Mouse (Mus musculus) small intestine, adult 2 months (tissue): ENCODE measurements at regions not wholly inside any gene's neighbourhood (a gene's known extent, or its start where the extent isn't known, plus 50 kb on each side); places are given as distances from the start of the nearest gene placed in this dataset.

ENCODE experiments used
- CTCF ChIP-seq: fragments of 200-500 bp; IDR thresholded peaks from 2 replicates; pipeline ENCODE4 v1.5.1; 2012; ENCODE audit warnings: low read depth, mild to moderate bottlenecking, control low read depth, inconsistent platforms, low read length, moderate library complexity, mixed read lengths; ENCODE audit not compliant: insufficient replicate concordance, insufficient read length; ENCODE audit errors: extremely low read depth
- POLR2A ChIP-seq: fragments of 200-500 bp; IDR thresholded peaks from 2 replicates; pipeline ENCODE4 v1.6.1; 2012; ENCODE audit warnings: low read depth, mild to moderate bottlenecking, control low read depth, inconsistent platforms, low read length, moderate library complexity

- no peak for TF ChIP-seq CTCF
- TF ChIP-seq POLR2A = no peak
Observed at GRCm38 (mm10) chr11:42845795-42846194, 189.8 kb upstream of the Gm9972 start.
